In the genomic region with DNA sequence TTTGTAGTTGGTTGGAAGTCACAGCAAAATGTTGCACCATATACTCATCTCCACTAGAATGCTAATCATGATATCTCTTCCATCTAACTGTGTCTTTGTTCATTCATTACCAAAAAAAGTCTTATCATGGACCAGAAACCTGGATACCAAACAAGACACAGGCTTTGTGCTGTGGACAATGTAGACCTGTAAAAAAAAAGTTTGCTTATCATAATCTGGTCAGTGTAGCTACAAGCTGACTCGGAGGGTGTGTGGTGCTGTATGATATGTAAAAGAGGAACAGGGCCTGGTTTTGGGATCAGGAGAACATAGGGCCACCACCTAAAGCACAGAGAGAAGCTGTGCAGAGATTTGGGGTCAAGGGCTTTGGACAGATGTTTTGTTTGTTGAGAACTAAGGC, we compare ENCODE assay signal across 27 mouse cellular contexts. TPM values are rescaled to one million over a fixed set of nuclear protein-coding genes. Genes with fewer than 3 reads are reported as not detected.
DNase-seq lines count a peak whose midpoint lies in the region; ATAC-seq and TF ChIP-seq lines count a peak whose summit lies in the region.
"Had no signal": no experiment of that assay in that cellular context is flagged by ENCODE, and none has a peak within 500 bp of the region (broad histone marks: within the 10 kb centered on the region; RNA-seq: fewer than 3 reads in every experiment).

No protein-coding gene starts in this region.

- peaks cover 32% of the 10 kb centered on the region for H3K36me3 ChIP-seq in G1E (replicated peaks)
- no peaks in the 10 kb centered on the region; the same call in 1 of the 2 replicates for H3K36me3 ChIP-seq in liver, embryonic 14.5 days (replicated peaks; ENCODE audit: control insufficient read depth, insufficient read depth, low read depth)
- peaks cover 6% of the 10 kb centered on the region; the same call in 1 of the 2 replicates for H3K36me3 ChIP-seq in stomach, postnatal 0 days (ENCODE audit: control insufficient read depth, insufficient read depth, low read length)

- intact Hi-C loops in gastrocnemius, adult 2 months (cut with DNase I), result no loop called here

- no peak overlapping the region for H3K9ac ChIP-seq in liver, embryonic 14.5 days (replicated peaks)
- H3K9ac ChIP-seq in stomach, postnatal 0 days (ENCODE audit: low read length), result no peak overlapping the region
- H3K9ac ChIP-seq: embryonic facial prominence, embryonic 13.5 days; forebrain, embryonic 13.5 days; forebrain, postnatal 0 days; heart, embryonic 15.5 days; hindbrain, embryonic 13.5 days had no signal

- DNase-seq in G1E (ENCODE audit: low spot score), result peak; percentile 35
- DNase-seq in c-Kit-positive CD71-positive TER-119-negative erythroid progenitor cells, embryonic 14.5 days (ENCODE audit: low read depth), result peak; percentile 28
- DNase-seq in liver, embryonic 14.5 days (ENCODE audit: low read depth in 3 of 3, low spot score in 3 of 3), result peak in 1 of 3 experiments; percentile 12
- DNase-seq in retina, embryonic 14.5 days (ENCODE audit: low spot score), result no peak
- no peak for DNase-seq in gastrocnemius, adult 2 months
- DNase-seq in stomach, postnatal 0 days (ENCODE audit: low spot score), result no peak
- DNase-seq: adrenal gland, postnatal 14 days; cerebellum, adult 2 months; cerebellum, postnatal 10 days; forebrain, postnatal 0 days; gastrocnemius, postnatal 25 days; heart, postnatal 14 days had no signal

- H3K9me3 ChIP-seq in G1E (replicated peaks), result no peaks in the 10 kb centered on the region
- no peaks in the 10 kb centered on the region for H3K9me3 ChIP-seq in liver, embryonic 14.5 days (ENCODE audit: control insufficient read depth, low read length)
- no peaks in the 10 kb centered on the region for H3K9me3 ChIP-seq in stomach, postnatal 0 days (ENCODE audit: control insufficient read depth, low read length)
- H3K9me3 ChIP-seq: embryonic facial prominence, embryonic 13.5 days; forebrain, embryonic 13.5 days; heart, embryonic 15.5 days; hindbrain, embryonic 13.5 days had no signal

- 8% methylated on average over 1 of the region's 1 CpGs for WGBS in liver, embryonic 14.5 days (ENCODE audit: insufficient replicate concordance)
- 74% methylated on average over 1 of the region's 1 CpGs for WGBS in stomach, postnatal 0 days

- H3K4me3 ChIP-seq in G1E (ENCODE audit: low read depth, low read length), result no peak overlapping the region
- no peak overlapping the region for H3K4me3 ChIP-seq in liver, embryonic 14.5 days (ENCODE audit: insufficient read depth in 1 of 2, low read depth in 2 of 2, low read length in 2 of 2)
- no peak overlapping the region for H3K4me3 ChIP-seq in gastrocnemius, adult 2 months
- H3K4me3 ChIP-seq in stomach, postnatal 0 days (ENCODE audit: low read depth, low read length), result no peak overlapping the region
- H3K4me3 ChIP-seq: embryonic facial prominence, embryonic 13.5 days; forebrain, embryonic 13.5 days; heart, embryonic 15.5 days; hindbrain, embryonic 13.5 days had no signal

- H3K27ac ChIP-seq in liver, embryonic 14.5 days, result no peak overlapping the region
- no peak overlapping the region for H3K27ac ChIP-seq in gastrocnemius, adult 2 months
- H3K27ac ChIP-seq in stomach, postnatal 0 days (replicated peaks), result no peak overlapping the region
- H3K27ac ChIP-seq: embryonic facial prominence, embryonic 13.5 days; forebrain, embryonic 13.5 days; heart, embryonic 15.5 days; hindbrain, embryonic 13.5 days; hindbrain, postnatal 0 days had no signal

- peak; percentile 37 for TF ChIP-seq EP300 in liver, embryonic 14.5 days (IDR thresholded peaks at IDR 0.05; ENCODE audit: low read depth)
- TF ChIP-seq EP300 in stomach, postnatal 0 days (optimal IDR thresholded peaks at IDR 0.05), result no peak

- no peak overlapping the region for H3K4me2 ChIP-seq in liver, embryonic 14.5 days (ENCODE audit: low read depth)
- H3K4me2 ChIP-seq in stomach, postnatal 0 days (replicated peaks; ENCODE audit: low read depth), result no peak overlapping the region
- H3K4me2 ChIP-seq: embryonic facial prominence, embryonic 13.5 days; forebrain, embryonic 13.5 days; heart, embryonic 11.5 days; heart, embryonic 15.5 days; hindbrain, embryonic 13.5 days had no signal

- H3K4me1 ChIP-seq in G1E (ENCODE audit: insufficient read depth, low read depth, low read length), result peaks cover 30% of the 10 kb centered on the region
- peaks cover 0 to 7% of the 10 kb centered on the region in 2 experiments; a peak in 2 of 4 replicates for H3K4me1 ChIP-seq in liver, embryonic 14.5 days (replicated peaks; ENCODE audit: control insufficient read depth in 2 of 2, insufficient read depth in 2 of 2, low read length in 1 of 2)
- no peaks in the 10 kb centered on the region for H3K4me1 ChIP-seq in stomach, postnatal 0 days (replicated peaks; ENCODE audit: control insufficient read depth, insufficient read depth)
- H3K4me1 ChIP-seq: embryonic facial prominence, embryonic 13.5 days; forebrain, embryonic 13.5 days had no signal

- TF ChIP-seq CTCF in G1E (IDR thresholded peaks at IDR 0.05; ENCODE audit: low read depth, low read length), result no peak
- no peak for TF ChIP-seq CTCF in liver, embryonic 14.5 days (IDR thresholded peaks at IDR 0.05; ENCODE audit: low read depth)
- no peak for TF ChIP-seq CTCF in gastrocnemius, adult 2 months (IDR thresholded peaks at IDR 0.05)
- TF ChIP-seq CTCF in stomach, postnatal 0 days (IDR thresholded peaks at IDR 0.05; ENCODE audit: low read depth), result no peak

- peak; percentile 90 for ATAC-seq in G1E (ENCODE audit: extremely low read depth, insufficient number of reproducible peaks, low FRiP score, poor library complexity, severe bottlenecking)
- peak; percentile 68; the same call in 1 of the 2 replicates for ATAC-seq in liver, embryonic 14.5 days (ENCODE audit: insufficient read depth)
- ATAC-seq in megakaryocyte progenitor cell, adult 5-6 weeks (replicated peaks; ENCODE audit: poor library complexity), result peak; percentile 91
- no peak for ATAC-seq in stomach, postnatal 0 days (ENCODE audit: low FRiP score, low TSS enrichment)
- ATAC-seq: activated CD4-positive, CD25-positive, alpha-beta regulatory T cell, adult 4 months; forebrain, embryonic 13.5 days; forebrain, postnatal 0 days; hindbrain, postnatal 0 days; Patski had no signal

- H3K27me3 ChIP-seq in G1E (ENCODE audit: insufficient read depth, low read length), result no peaks in the 10 kb centered on the region
- no peaks in the 10 kb centered on the region for H3K27me3 ChIP-seq in liver, embryonic 14.5 days (ENCODE audit: control insufficient read depth, insufficient read depth, low read length)
- H3K27me3 ChIP-seq in stomach, postnatal 0 days (ENCODE audit: control insufficient read depth, insufficient read depth, low read length), result no peaks in the 10 kb centered on the region
- H3K27me3 ChIP-seq: embryonic facial prominence, embryonic 13.5 days; forebrain, embryonic 13.5 days; heart, embryonic 15.5 days; hindbrain, embryonic 13.5 days; Patski had no signal

RNA-seq across cellular contexts. Expression of gene Gm10840, which starts 31.2 kb away (rescaled TPM):
- total RNA-seq in G1E (2014; fragmentation: Nextera tagmentation) (not detected in 2 replicates), G1E (2017) (not detected in 2 replicates)
- not detected in 2 replicates for polyA plus RNA-seq in G1E (2012)
- not detected in 2 replicates for polyA plus RNA-seq in liver, embryonic 14.5 days (2012; rRNA removed)
- not detected in 2 replicates for polyA plus RNA-seq in liver, embryonic 14.5 days (2014; fragmentation: Nextera tagmentation; extraction: Ambion mirVana)
- 2.6 and 4.4 TPM in 2 replicates for total RNA-seq in megakaryocyte progenitor cell, adult 5-6 weeks (2015)
- total RNA-seq in megakaryocyte progenitor cell, adult 5-6 weeks (2017), result not detected in 2 replicates
- total RNA-seq in gastrocnemius, adult 2 months (2021), result not detected
- polyA plus RNA-seq in stomach, postnatal 0 days (2015; fragmentation: Nextera tagmentation; extraction: Ambion mirVana), result not detected in 2 replicates
- total RNA-seq: adrenal gland, adult 18-20 months; adrenal gland, postnatal 14 days; ES-E14; forebrain, postnatal 0 days; gastrocnemius, adult 18-20 months; gastrocnemius, postnatal 25 days; granulocyte monocyte progenitor cell, adult 5-6 weeks; heart, postnatal 14 days; hindbrain, postnatal 0 days had no signal
- polyA plus RNA-seq: activated CD4-positive, CD25-positive, alpha-beta regulatory T cell, adult 4 months; cerebellum, adult 2 months; cortical plate, adult 2 months; embryonic facial prominence, embryonic 13.5 days; forebrain, embryonic 13.5 days; heart, embryonic 11.5 days; heart, embryonic 15.5 days; hindbrain, embryonic 13.5 days; hindbrain, postnatal 0 days; intestine, embryonic 14.5 days; Patski had no signal

RNA-seq across cellular contexts. Expression of gene Limd2, which starts 31.2 kb away (rescaled TPM):
- total RNA-seq in G1E (2014; fragmentation: Nextera tagmentation) (258 and 309 TPM in 2 replicates), G1E (2017) (77.5 and 94.4 TPM in 2 replicates)
- polyA plus RNA-seq in G1E (2012), result 365 and 413 TPM in 2 replicates
- polyA plus RNA-seq in liver, embryonic 14.5 days (2012; rRNA removed), result 17.3 and 26.7 TPM in 2 replicates
- 57.8 and 59.4 TPM in 2 replicates for polyA plus RNA-seq in liver, embryonic 14.5 days (2014; fragmentation: Nextera tagmentation; extraction: Ambion mirVana)
- total RNA-seq in megakaryocyte progenitor cell, adult 5-6 weeks (2015), result 169 and 172 TPM in 2 replicates
- 37.4 and 40.8 TPM in 2 replicates for total RNA-seq in megakaryocyte progenitor cell, adult 5-6 weeks (2017)
- total RNA-seq in gastrocnemius, adult 2 months (2021), result 1 to 10 TPM; 1.3 to 1.7 TPM
- 45.3 and 48.7 TPM in 2 replicates for polyA plus RNA-seq in stomach, postnatal 0 days (2015; fragmentation: Nextera tagmentation; extraction: Ambion mirVana)

RNA-seq across cellular contexts. Expression of gene Map3k3, which starts 45.1 kb away (rescaled TPM):
- total RNA-seq in G1E (2014; fragmentation: Nextera tagmentation) (21.1 and 30.0 TPM in 2 replicates), G1E (2017) (29.5 and 31.9 TPM in 2 replicates)
- 4.5 and 4.9 TPM in 2 replicates for polyA plus RNA-seq in G1E (2012)
- polyA plus RNA-seq in liver, embryonic 14.5 days (2012; rRNA removed), result 5.2 and 5.5 TPM in 2 replicates
- 3.8 and 5.4 TPM in 2 replicates for polyA plus RNA-seq in liver, embryonic 14.5 days (2014; fragmentation: Nextera tagmentation; extraction: Ambion mirVana)
- total RNA-seq in megakaryocyte progenitor cell, adult 5-6 weeks (2015), result 16.5 and 19.1 TPM in 2 replicates
- 23.8 and 31.4 TPM in 2 replicates for total RNA-seq in megakaryocyte progenitor cell, adult 5-6 weeks (2017)
- 10 to 100 TPM; 23.2 to 25.7 TPM for total RNA-seq in gastrocnemius, adult 2 months (2021)
- 8.7 and 10.2 TPM in 2 replicates for polyA plus RNA-seq in stomach, postnatal 0 days (2015; fragmentation: Nextera tagmentation; extraction: Ambion mirVana)

Comparison
In these comparisons a context has a peak if more than half of its experiments do, and no peak if none do; other contexts are left out.
1. DNase-seq: peak in G1E (single experiment) and c-Kit-positive CD71-positive TER-119-negative erythroid progenitor cells, embryonic 14.5 days (single experiment); none in retina, embryonic 14.5 days (single experiment), gastrocnemius, adult 2 months (single experiment) and stomach, postnatal 0 days (single experiment).
2. RNA of gene Limd2, which starts 31.2 kb away (total RNA-seq): 77.5 to 309 TPM in G1E and 37.4 to 172 TPM in megakaryocyte progenitor cell, adult 5-6 weeks; 1.3 to 1.7 TPM in gastrocnemius, adult 2 months; every median in the first group is over 10 times any median in the second.